Comparison of ENCODE assay signal across 7 mouse cellular contexts in genomic region chr5:117115836-117116366, GRCm38 (mm10). TPM values are rescaled to one million over a fixed set of nuclear protein-coding genes. Genes with fewer than 3 reads are reported as not detected.
DNase-seq lines count a peak whose midpoint lies in the region; ATAC-seq lines count a peak whose summit lies in the region.

Gene Suds3 (minus strand): TSS chr5:117116113.

- WGBS in embryonic facial prominence, embryonic 10.5 days: under 1% methylated on average over 59 of the region's 59 CpGs
- under 1% methylated on average over 59 of the region's 59 CpGs for WGBS in limb, embryonic 10.5 days
- WGBS in midbrain, embryonic 13.5 days: under 1% methylated on average over 58 of the region's 59 CpGs

- H3K9ac ChIP-seq in midbrain, embryonic 13.5 days (replicated peaks): peak within 1 kb of the TSS; percentile 90

- peaks cover 30% of the 10 kb centered on the region for H3K36me3 ChIP-seq in embryonic facial prominence, embryonic 10.5 days (replicated peaks)
- H3K36me3 ChIP-seq in limb, embryonic 10.5 days: peaks cover 30% of the 10 kb centered on the region
- peaks cover 27% of the 10 kb centered on the region for H3K36me3 ChIP-seq in midbrain, embryonic 13.5 days

- peak; percentile 98 for DNase-seq in adrenal gland, postnatal 10 days
- peak; percentile 93 for DNase-seq in embryonic facial prominence, embryonic 10.5 days (ENCODE audit: low spot score)
- peak; percentile 94 for DNase-seq in kidney, adult 11 months
- DNase-seq in limb, embryonic 10.5 days (ENCODE audit: low spot score): peak; percentile 97
- DNase-seq in spleen, adult 12 weeks (ENCODE audit: low spot score): peak; percentile 96

- peaks cover 6% of the 10 kb centered on the region for H3K27me3 ChIP-seq in embryonic facial prominence, embryonic 10.5 days (replicated peaks; ENCODE audit: low read depth, poor library complexity, severe bottlenecking)
- peaks cover 10% of the 10 kb centered on the region for H3K27me3 ChIP-seq in limb, embryonic 10.5 days (ENCODE audit: low read depth, poor library complexity, severe bottlenecking)
- H3K27me3 ChIP-seq in midbrain, embryonic 13.5 days: peaks cover 1% of the 10 kb centered on the region

- H3K4me1 ChIP-seq in embryonic facial prominence, embryonic 10.5 days: peaks cover 32% of the 10 kb centered on the region
- H3K4me1 ChIP-seq in limb, embryonic 10.5 days: peaks cover 20% of the 10 kb centered on the region
- H3K4me1 ChIP-seq in midbrain, embryonic 13.5 days (replicated peaks): peaks cover 27% of the 10 kb centered on the region

- H3K9me3 ChIP-seq in embryonic facial prominence, embryonic 10.5 days: no peaks in the 10 kb centered on the region
- H3K9me3 ChIP-seq in limb, embryonic 10.5 days (replicated peaks): no peaks in the 10 kb centered on the region
- no peaks in the 10 kb centered on the region for H3K9me3 ChIP-seq in midbrain, embryonic 13.5 days

- peak; percentile 63 for ATAC-seq in granulocyte monocyte progenitor cell, adult 5-6 weeks (replicated peaks; ENCODE audit: poor library complexity, severe bottlenecking)
- ATAC-seq in midbrain, embryonic 13.5 days: peak; percentile 81

- peak within 1 kb of the TSS; percentile 97 for H3K4me2 ChIP-seq in midbrain, embryonic 13.5 days (replicated peaks)

- H3K27ac ChIP-seq in embryonic facial prominence, embryonic 10.5 days (replicated peaks): peak within 1 kb of the TSS; percentile 98
- peak within 1 kb of the TSS; percentile 97 for H3K27ac ChIP-seq in limb, embryonic 10.5 days
- peak within 1 kb of the TSS; percentile 87 for H3K27ac ChIP-seq in midbrain, embryonic 13.5 days

- H3K4me3 ChIP-seq in embryonic facial prominence, embryonic 10.5 days: peak within 1 kb of the TSS; percentile 94
- peak within 1 kb of the TSS; percentile 95 for H3K4me3 ChIP-seq in limb, embryonic 10.5 days
- H3K4me3 ChIP-seq in midbrain, embryonic 13.5 days (replicated peaks): peak within 1 kb of the TSS; percentile 97

RNA-seq across cellular contexts. Expression of gene Suds3, which starts in this region (rescaled TPM):
- 100 to 1,000 TPM; 100 to 109 TPM for total RNA-seq in adrenal gland, postnatal 10 days (2021)
- polyA plus RNA-seq in embryonic facial prominence, embryonic 10.5 days (2016; fragmentation: Nextera tagmentation; extraction: Ambion mirVana): 74.6 and 76.4 TPM in 2 replicates
- total RNA-seq in granulocyte monocyte progenitor cell, adult 5-6 weeks (2014; fragmentation: Nextera tagmentation): 46.0 and 52.2 TPM in 2 replicates
- 84.9 and 91.7 TPM in 2 replicates for total RNA-seq in granulocyte monocyte progenitor cell, adult 5-6 weeks (2017)
- polyA plus RNA-seq in limb, embryonic 10.5 days (2016; fragmentation: Nextera tagmentation; extraction: Ambion mirVana): 76.9 and 80.9 TPM in 2 replicates
- polyA plus RNA-seq in midbrain, embryonic 13.5 days (2015; fragmentation: Nextera tagmentation; extraction: Ambion mirVana): 83.5 and 90.1 TPM in 2 replicates

Comparison
In these comparisons a context has a peak if more than half of its experiments do, and no peak if none do; other contexts are left out.
1. Peak in every context shown above with its lines: DNase-seq, ATAC-seq, H3K4me3 ChIP-seq and H3K27ac ChIP-seq.